Mouse (Mus musculus) CD8-positive naive resting alpha-beta T cell, adult 2 months (primary cell): ENCODE measurements around the gene Nupr1.
A peak's percentile ranks its signal among the peaks of the same experiment; 100 is the strongest.

Experiments
- DNase-seq, 2 experiments: peaks; one replicate each; pipeline ENCODE4 v3.0.0; 2022; ENCODE audit warnings: low read depth in 2 of 2, low spot score in 2 of 2

The Nupr1 gene

DNA sequence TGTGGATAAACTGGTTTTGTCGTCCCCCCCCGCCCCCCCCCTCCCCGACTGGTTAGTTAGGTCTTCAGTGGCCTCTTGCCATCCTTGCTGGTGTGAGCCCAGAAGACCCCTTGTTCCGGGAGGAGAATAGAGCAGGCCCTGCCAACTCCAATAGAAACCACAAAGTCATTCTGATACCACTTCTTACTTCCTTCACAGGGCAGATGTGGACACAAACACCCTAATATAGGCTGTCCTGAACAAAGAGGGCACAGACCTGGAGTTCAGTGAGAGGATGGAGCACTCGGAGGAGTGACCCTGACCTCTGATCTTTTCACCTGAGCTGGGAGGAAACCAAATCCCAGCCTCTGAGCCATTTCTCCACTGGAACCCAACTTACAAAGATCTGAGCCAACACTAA lies 28.8 kb downstream of the Nupr1 start:
- no peak for DNase-seq

DNA sequence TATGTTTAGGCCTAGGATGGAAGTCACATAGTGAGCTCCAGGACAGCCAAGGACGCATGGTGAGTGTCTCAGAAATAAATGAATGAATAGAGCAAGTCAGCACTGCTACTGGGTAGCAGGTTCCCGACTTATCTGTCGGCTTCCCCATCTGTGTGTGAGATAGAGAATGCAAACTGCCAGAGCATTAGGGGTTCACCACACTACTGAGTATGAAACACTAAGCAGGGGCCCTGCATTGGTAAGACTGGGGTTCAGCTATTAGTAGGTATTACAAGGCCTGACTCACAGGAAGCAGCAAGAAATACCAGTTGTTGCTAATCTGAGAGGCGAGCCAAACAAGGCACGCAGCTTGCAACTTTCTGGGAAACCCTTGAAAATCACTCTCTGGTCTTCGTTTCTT lies 31.7 kb downstream of the Nupr1 start:
- no peak for DNase-seq

DNA sequence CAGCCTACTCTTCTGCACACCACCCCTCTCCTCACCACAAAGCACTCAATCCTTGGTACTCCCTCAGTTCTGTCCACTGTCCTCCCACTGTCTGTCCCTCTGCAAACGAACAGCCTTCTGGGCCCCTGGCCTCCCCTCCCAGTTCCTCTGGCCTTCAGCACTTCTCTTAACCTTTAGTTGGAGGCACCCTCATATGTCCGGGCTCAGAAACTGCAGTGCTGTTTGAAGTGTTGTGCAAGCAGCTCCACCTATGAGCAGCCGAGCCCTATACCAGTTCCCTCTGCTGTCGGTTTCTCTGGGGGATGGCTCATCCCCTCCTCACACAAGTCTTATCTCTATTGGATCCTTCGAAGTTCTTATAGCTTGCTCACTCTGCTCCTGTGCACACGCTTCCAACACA lies 34.2 kb downstream of the Nupr1 start:
- no peak for DNase-seq

DNA sequence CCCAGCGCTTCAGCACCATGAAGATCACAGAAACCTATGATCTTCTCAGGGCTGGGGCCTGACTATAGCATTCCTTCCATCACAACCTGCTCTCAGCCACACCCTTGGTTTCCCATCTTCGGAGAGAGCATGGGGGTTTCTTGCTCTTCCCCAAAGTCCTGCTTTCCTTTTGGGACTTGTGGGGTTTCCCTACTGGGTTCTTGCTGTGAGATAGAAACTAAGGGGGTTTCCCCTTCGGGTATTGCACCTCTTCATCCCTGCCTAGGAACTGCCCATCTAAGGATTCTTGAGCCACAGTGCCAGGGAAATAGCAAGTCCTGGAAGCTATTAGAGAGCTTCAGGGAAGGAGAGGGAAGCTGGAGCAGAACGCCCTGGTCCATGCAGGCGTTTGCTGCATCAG lies 34.8 kb downstream of the Nupr1 start:
- no peak for DNase-seq

DNA sequence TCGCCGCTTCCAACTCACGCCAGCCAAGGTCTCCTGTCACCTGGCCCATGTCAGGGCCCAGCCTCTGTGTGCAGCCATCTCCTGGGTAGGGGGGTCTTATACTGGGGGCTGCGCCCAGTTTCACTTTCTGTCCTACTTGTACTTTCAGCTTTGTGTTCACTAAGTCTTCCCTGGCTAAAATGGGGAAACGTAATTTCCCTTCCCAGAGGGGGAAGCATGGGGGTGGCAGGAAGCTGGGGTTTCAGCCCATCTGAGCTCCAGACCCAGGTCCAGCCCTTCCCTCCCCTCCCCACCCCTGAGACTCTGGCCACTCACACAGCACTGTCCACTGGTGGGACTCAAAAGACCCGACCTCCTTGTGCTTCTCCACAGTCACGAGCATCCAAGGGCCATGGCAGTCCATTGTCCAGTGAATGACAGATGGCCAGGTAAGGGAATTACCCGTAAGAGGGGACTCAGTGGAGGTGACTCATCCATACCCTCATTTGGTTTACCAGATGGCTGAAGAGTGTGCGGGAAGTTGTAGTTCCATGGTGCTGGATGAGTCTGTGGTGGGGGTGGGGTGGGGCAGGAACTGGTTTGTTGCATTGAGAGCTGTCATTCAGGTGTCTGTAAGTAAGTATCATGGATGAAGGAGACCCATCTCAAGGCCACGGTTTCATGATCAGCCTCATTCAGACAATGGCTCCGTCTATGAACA lies 35.6 kb downstream of the Nupr1 start, which contains the start of gene Il27:
TSS of gene Il27 (minus strand) at position 80 of the 700 bp plus-strand sequence.
- no peak for DNase-seq

DNA sequence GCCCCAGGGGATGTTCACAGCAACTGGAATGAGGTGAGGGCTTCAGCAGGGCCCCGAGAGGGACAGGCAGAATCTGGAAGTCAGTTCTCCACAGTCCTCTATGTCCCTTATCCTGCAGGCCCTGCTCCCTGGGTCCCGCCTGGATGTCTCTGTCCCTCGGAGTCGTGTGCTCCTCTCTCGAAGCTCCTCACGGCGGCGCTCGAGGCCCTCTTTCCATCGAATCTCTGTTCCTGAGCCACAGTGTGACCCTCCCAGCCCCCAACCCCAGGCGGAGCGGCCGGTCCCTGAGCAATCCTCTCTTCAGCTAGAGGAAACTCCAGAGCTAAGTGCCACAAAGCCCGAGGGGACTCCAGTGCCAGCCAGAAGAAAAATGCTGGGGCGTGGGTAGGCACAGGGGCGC lies 42.9 kb downstream of the Nupr1 start:
- DNase-seq, result no peak

DNA sequence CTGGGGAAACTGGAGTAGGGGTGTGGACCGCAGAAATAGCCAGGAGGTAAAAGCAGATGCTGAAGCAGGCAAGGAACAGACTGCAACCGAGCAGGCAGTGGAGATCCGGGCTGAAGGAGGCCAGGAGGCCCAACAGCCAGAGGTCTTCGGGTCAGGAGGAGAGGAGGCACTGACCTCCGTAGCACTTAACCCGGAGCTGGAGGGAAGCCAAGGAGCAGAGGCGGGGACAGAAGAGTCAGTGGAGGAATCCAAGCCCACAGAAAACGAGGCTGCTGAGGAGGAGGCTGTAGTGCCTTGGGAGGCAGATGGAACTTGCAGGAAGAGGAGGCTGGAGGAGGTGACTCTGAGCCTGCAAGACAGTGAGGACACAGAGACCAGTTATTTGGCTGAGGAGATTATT lies 43.8 kb downstream of the Nupr1 start:
- DNase-seq, result no peak

DNA sequence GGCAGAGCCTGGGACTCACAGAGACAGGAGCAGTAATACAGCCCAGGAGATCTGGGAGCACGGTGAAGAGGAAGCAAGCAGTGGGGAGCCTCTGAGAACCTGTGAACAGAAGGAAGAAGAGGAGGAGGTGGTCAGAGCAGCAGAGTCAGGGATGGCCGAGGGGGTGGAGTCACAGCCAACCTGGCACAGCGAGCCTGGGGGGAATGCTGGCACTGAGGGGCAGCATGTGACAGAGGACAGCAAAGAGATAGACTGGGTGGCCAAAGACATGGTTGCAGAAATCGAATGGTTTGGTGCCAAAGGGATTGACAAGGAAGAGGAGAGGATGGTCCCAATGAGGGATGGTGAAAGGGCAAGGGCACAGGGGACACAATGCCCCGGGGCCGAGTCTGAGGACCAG lies 44.9 kb downstream of the Nupr1 start, which contains the start of gene Cln3:
TSS of gene Cln3 (minus strand) at position 101 of the 400 bp plus-strand sequence.
- DNase-seq, result no peak

DNA sequence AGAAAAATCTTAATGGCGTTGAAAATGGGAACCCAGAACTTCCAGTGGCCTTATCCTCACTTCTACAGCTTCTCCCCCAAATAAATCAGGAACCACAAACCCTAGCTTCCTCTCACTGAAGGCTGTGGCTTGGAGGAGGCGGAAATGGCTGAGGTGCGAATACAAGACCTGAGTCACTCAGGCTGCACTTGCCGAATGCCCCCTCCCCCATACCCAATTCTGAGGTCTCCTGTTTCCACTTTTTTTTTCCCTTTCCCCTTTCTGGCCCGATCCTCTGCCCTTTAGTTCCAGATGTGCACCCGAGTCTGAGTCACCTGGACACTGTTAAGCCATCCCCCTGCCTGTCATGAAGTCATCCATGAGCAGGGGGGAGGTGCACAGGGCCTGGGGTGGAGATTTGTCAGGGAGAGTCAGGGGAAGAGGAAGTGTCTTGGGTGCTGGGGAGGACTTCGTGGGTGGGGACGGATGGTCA lies 46.1 kb downstream of the Nupr1 start, which contains the start of gene Apobr:
TSS of gene Apobr (plus strand) at position 437 of the 472 bp plus-strand sequence.
- peak in 1 of 2 experiments; percentile 25 for DNase-seq

DNA sequence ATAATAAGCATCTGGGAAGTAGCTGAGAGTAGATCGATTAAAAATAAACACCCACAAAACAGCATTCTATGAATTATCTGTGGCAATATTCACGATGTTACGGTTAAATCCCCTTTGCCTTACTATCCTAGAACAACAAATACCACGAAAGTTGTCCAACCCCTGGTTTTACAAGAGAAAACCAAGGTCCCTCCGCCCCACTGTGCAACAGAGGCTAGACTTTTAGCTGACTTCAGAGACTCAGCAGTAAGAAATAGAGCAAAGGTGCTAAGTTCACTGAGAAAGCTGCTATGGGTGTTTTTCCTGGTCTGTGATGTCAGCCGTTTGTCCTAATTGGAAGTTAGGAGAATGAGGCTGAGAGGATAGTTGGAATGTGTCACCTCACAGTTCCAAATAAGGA lies 46.9 kb downstream of the Nupr1 start:
- no peak for DNase-seq

DNA sequence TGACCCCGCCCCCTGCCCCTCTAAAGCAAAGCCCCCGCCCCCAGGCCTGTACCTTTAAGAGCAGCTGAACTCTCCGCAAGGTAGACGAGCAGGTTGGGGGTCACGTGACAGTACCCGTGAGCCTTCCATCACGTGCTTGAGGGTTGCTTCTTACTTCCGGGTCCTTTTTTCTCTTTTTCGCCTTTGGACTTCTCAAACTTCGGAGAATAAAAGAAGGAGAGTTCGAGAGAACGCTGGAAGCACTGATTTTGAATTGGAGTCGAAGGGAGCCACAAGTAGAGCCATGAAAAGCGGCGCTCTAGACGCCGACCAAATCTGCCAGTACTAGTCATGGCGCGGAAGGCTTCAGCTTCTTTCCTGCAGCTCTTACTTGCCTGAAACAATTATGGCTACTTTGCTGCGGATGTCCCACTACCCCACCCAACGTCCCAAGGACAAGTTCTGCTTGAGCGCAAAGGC lies 47.4 kb downstream of the Nupr1 start:
- DNase-seq, result peak; percentile 74 to 79

DNA sequence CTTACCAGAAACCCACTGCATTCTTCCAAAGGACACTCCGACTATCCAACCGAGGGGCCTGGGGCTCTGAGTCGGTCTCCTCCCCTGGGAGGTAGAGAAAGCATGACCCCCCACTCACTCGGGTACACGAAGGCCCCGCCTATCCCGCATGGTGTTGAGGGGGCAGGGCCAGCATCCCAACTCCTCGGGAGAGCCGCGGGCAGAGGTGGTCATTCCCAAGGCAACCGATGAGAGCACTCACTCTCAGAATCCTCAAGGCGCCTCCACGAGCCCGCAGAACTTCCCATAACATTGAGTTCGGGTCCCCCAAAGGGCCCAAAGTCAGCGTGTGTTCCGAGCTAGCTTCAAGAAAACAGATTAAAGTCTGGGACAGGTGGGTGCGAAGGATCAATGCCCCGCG lies 47.9 kb downstream of the Nupr1 start:
- DNase-seq, result no peak

DNA sequence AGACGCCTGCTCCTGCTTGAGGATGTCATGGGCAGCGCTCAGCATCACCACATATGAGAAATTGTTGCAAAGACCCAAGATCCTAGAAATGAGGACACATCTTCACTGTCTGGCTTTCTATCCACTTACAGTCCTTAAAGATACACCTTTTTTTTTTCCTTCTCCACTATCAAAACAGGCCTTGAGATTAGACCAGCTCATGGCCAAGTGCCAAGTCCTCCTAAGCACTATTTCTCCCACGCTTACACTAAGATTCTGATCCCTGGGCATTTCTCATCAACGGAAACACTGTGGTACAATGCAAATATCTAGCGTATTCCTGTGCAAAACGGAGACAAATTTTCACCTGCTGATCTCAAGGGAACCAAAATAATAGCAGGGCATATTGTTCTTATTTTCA lies 49.0 kb downstream of the Nupr1 start:
- DNase-seq, result no peak

DNA sequence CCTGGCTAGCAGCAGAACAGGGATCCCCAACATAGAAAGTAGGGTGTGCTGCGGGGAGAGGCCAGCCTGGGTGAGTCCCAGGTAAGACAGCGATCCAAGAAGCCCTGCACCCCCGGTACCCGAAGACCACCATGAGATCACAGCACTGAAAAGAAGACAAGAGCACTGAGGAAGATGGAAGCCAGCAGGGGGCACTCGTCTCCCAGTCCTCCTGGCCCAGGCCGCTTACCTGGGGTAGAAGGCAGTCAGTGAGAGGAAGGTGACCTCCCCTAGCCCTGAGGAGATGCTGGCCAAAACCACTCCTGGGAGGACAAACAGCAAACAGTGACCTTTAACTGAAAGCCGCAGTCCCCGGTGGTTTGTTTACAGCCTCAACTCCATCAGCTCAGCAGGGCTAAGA lies 51.5 kb downstream of the Nupr1 start:
- DNase-seq, result peak; percentile 36 to 48

DNA sequence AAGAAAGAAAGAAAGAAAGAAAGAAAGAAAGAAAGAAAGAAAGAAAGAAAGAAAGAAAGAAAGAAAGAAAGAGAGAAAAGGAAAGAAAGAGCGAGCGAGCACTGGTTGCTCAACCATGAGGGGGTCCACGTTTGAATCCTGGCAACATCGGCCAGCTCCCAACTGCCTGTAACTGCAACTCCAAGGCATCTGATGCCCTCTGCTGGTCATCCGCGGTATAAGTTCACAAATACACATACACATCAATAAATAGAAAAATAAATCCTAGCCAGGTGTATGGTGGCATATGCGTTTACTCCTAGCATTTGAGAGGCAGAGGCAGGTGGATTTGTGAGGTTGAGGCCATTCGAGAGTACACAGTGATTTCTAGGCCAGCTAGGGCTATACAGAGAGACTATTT lies 53.7 kb downstream of the Nupr1 start:
- DNase-seq, result peak; percentile 31 to 57
